9 mouse cellular contexts compared by ENCODE assay signal in the genomic region with DNA sequence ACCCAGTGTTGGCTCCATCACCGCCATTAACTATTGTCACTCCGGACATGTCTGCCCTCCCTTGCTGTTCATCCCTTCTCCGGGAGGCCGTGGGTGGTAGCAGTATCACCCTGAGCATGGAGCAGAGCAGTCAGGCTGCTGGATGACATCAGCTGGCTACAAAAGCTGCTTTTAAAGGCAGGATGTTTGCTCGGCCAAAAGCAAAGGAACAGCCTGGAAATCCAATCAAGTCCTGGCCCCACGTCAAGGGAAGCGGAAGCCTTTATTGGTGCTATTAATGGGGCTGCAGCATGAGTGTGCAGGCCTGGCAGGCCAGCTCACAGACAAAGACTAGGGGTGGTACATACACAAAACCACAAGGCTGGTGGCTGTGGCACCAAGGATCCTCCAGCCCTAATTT. TPM values are rescaled to one million over a fixed set of nuclear protein-coding genes. Genes with fewer than 3 reads are reported as not detected.
DNase-seq lines count a peak whose midpoint lies in the region; ATAC-seq and TF ChIP-seq lines count a peak whose summit lies in the region.
"Had no signal": no experiment of that assay in that cellular context is flagged by ENCODE, and none has a peak within 500 bp of the region (broad histone marks: within the 10 kb centered on the region; RNA-seq: fewer than 3 reads in every experiment).

No protein-coding gene starts in this region.

- TF ChIP-seq POLR2A in brain, embryonic 14.5 days (IDR thresholded peaks at IDR 0.05; ENCODE audit: borderline replicate concordance, extremely low read depth, insufficient read depth, insufficient read length, poor library complexity, severe bottlenecking) = no peak

- no peaks in the 10 kb centered on the region for H3K36me3 ChIP-seq in kidney, embryonic 14.5 days (ENCODE audit: control insufficient read depth, insufficient read depth, low read length)

- no peak for ATAC-seq in kidney, embryonic 14.5 days (ENCODE audit: low FRiP score, low TSS enrichment)

- no peaks in the 10 kb centered on the region for H3K27me3 ChIP-seq in kidney, embryonic 14.5 days (ENCODE audit: control insufficient read depth, insufficient read depth, low read length)

- H3K9me3 ChIP-seq in kidney, embryonic 14.5 days (ENCODE audit: control insufficient read depth, low read length) = no peaks in the 10 kb centered on the region

- peaks cover 13% of the 10 kb centered on the region for H3K4me1 ChIP-seq in kidney, embryonic 14.5 days (ENCODE audit: control insufficient read depth, insufficient read depth, low read length)

- no peak for TF ChIP-seq CTCF in brain, embryonic 14.5 days (IDR thresholded peaks at IDR 0.05; ENCODE audit: borderline replicate concordance, extremely low read depth, insufficient read depth, insufficient read length)

- no peak overlapping the region for H3K9ac ChIP-seq in kidney, embryonic 14.5 days (ENCODE audit: low read depth, low read length)

- peak; percentile 32 for DNase-seq in kidney, adult 18-20 months
- DNase-seq in brain, embryonic 14.5 days (ENCODE audit: low read depth) = peak; percentile 70
- peak; percentile 43 to 75 for DNase-seq in gastrocnemius, postnatal 36 days
- peak; percentile 69 for DNase-seq in layer of hippocampus, postnatal 10 days (ENCODE audit: low spot score in 2 of 2)
- no peak for DNase-seq in thymus, postnatal 0 days (ENCODE audit: low spot score)
- DNase-seq in B cell, adult 2 months = no peak
- DNase-seq in thymus, adult 18-20 months = no peak

- no peak overlapping the region for H3K4me2 ChIP-seq in kidney, embryonic 14.5 days (replicated peaks; ENCODE audit: low read depth, low read length)

- H3K27ac ChIP-seq in kidney, embryonic 14.5 days (ENCODE audit: low read depth, low read length) = no peak overlapping the region

- H3K4me3 ChIP-seq in kidney, embryonic 14.5 days (ENCODE audit: low read length) = no peak overlapping the region

- 66% methylated on average over 7 of the region's 7 CpGs for WGBS in kidney, embryonic 14.5 days

- intact Hi-C loops in gastrocnemius, postnatal 36 days (cut with DNase I) = no loop called here

RNA-seq across cellular contexts. Expression of a gene that starts 36.3 kb away (rescaled TPM):
- polyA plus RNA-seq in kidney, embryonic 14.5 days (2014; fragmentation: Nextera tagmentation; extraction: Ambion mirVana) = 0.51 TPM in 1 of 2 replicates, not detected in the other
- 0.16 TPM in 1 of 2 replicates, not detected in the other for polyA plus RNA-seq in brain, embryonic 14.5 days (2012; rRNA removed)
- total RNA-seq in gastrocnemius, postnatal 36 days (2021) = not detected
- total RNA-seq in layer of hippocampus, postnatal 10 days (2021) = not detected
- polyA plus RNA-seq in thymus, postnatal 0 days (2015; fragmentation: Nextera tagmentation; extraction: Ambion mirVana) = 0.23 TPM in 2 replicates
- total RNA-seq: gastrocnemius, adult 8-10 months had no signal

RNA-seq across cellular contexts. Expression of a gene that starts 55.5 kb away (rescaled TPM):
- 1,015 and 1,361 TPM in 2 replicates for polyA plus RNA-seq in kidney, embryonic 14.5 days (2014; fragmentation: Nextera tagmentation; extraction: Ambion mirVana)
- 919 and 1,119 TPM in 2 replicates for polyA plus RNA-seq in brain, embryonic 14.5 days (2012; rRNA removed)
- total RNA-seq in gastrocnemius, postnatal 36 days (2021) = 100 to 1,000 TPM; 131 to 155 TPM
- 1,000 to 10,000 TPM; 2,051 to 2,241 TPM for total RNA-seq in layer of hippocampus, postnatal 10 days (2021)
- polyA plus RNA-seq in thymus, postnatal 0 days (2015; fragmentation: Nextera tagmentation; extraction: Ambion mirVana) = 943 and 956 TPM in 2 replicates

Comparison
In these comparisons a context has a peak if more than half of its experiments do, and no peak if none do; other contexts are left out.
1. DNase-seq: peak in kidney, adult 18-20 months (single experiment), brain, embryonic 14.5 days (single experiment), gastrocnemius, postnatal 36 days (2 of 2) and layer of hippocampus, postnatal 10 days (2 of 2); none in thymus, postnatal 0 days (single experiment), B cell, adult 2 months (0 of 2) and thymus, adult 18-20 months (0 of 2).